Mouse (Mus musculus): ENCODE measurements around the gene Pcca. TPM values are rescaled to one million over a fixed set of nuclear protein-coding genes. Genes with fewer than 3 reads are reported as not detected.

Pcca gene
- polyA plus RNA-seq, 1 experiment = 4.8 TPM

DNA sequence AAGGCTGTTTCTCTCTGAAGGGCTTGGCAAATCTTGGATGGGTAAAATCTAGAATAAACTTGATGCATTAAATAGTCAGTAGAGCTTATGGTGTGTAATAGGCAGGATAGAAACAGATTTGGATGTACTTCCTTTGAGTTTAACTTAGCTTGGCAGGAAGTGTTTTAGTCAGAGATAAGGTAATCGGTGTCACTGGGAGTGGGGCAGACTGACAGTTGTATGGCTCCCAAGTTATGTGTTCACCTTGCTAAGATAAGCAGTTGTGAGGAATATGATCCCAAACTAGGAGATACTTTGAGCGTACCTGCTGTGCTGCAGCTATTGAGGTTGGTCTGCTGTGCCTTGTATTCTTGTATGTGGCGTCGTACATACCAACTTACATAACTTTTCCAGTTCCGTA, 232.3 kb downstream of the Pcca start:
- H3K36me3 ChIP-seq (ENCODE audit: control insufficient read depth, insufficient read depth, low read length) = no peaks in the 10 kb centered on the region
- no peaks in the 10 kb centered on the region for H3K4me1 ChIP-seq (ENCODE audit: control insufficient read depth, insufficient read depth, insufficient read length)
- DNase-seq (ENCODE audit: low read depth in 1 of 2, low spot score in 2 of 2) = no peak
- H3K27ac ChIP-seq (ENCODE audit: insufficient read depth, low read length) = no peak overlapping the region
- H3K27me3 ChIP-seq (ENCODE audit: control insufficient read depth, insufficient read depth, low read length) = no peaks in the 10 kb centered on the region
- 78% methylated on average over 5 of the region's 5 CpGs for WGBS
- no peak for TF ChIP-seq POLR2A (IDR thresholded peaks at IDR 0.05; ENCODE audit: low read depth, low read length)
- TF ChIP-seq CTCF (IDR thresholded peaks at IDR 0.05; ENCODE audit: extremely low read depth, insufficient read depth, insufficient read length, insufficient replicate concordance) = no peak
- H3K4me3 ChIP-seq (ENCODE audit: extremely low read depth, insufficient read depth, insufficient read length) = no peak overlapping the region

DNA sequence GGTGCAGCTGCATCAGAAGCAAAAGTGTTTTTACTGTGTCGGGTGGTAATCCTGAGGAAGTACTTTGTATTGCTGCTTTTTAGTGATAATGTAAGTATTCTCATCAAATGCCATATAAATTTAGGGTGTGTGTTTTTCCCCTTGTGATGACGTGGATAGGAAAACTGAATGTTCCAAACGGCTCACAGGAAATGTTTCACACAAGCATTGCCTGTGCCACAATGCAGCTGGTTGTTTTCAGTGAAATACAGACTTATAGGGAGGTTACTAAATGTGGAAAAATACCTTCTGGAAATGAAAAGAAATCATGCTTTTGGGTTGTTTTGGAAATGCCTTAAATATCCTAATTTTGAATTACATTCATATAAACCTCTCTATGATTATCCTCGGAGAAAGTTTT, 250.6 kb downstream of the Pcca start:
- no peak for DNase-seq (ENCODE audit: low read depth in 1 of 2, low spot score in 2 of 2)
- 47% methylated on average over 4 of the region's 4 CpGs for WGBS
- TF ChIP-seq CTCF (IDR thresholded peaks at IDR 0.05; ENCODE audit: extremely low read depth, insufficient read depth, insufficient read length, insufficient replicate concordance) = no peak
- TF ChIP-seq POLR2A (IDR thresholded peaks at IDR 0.05; ENCODE audit: low read depth, low read length) = no peak

DNA sequence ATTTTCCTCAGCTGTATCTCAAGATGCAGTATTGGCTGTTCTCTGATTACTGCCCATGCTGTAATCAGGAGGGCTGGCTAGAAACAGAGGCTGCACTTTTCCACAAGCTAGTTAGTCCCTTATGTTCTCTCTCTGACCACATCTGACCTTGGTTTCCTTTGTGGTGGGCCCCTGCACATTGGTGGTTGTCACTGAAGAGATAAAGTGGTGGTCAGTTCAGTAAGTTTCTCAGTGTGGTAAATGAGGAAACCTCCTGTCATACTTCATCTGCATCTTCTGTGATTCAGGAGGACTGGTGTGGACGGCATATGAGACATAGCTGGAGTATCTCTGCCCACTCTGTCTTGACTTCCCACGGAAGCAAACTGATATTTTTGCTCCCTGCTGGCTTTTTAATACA, 254.1 kb downstream of the Pcca start:
- H3K4me1 ChIP-seq (ENCODE audit: control insufficient read depth, insufficient read depth, insufficient read length) = no peaks in the 10 kb centered on the region; the same call in 1 of the 2 replicates

More for the DNA sequence above, 250.6 kb downstream of the Pcca start:
- Histone ChIP-seq H3K36me3 (ENCODE audit: control insufficient read depth, insufficient read depth, low read length) (no peaks in the 10 kb centered on the region), H3K4me3 (ENCODE audit: extremely low read depth, insufficient read depth, insufficient read length) (no peak overlapping the region), H3K27me3 (ENCODE audit: control insufficient read depth, insufficient read depth, low read length) (no peaks in the 10 kb centered on the region), H3K27ac (ENCODE audit: insufficient read depth, low read length) (no peak overlapping the region), H3K4me1 (ENCODE audit: control insufficient read depth, insufficient read depth, insufficient read length) (no peaks in the 10 kb centered on the region; the same call in 1 of the 2 replicates)

DNA sequence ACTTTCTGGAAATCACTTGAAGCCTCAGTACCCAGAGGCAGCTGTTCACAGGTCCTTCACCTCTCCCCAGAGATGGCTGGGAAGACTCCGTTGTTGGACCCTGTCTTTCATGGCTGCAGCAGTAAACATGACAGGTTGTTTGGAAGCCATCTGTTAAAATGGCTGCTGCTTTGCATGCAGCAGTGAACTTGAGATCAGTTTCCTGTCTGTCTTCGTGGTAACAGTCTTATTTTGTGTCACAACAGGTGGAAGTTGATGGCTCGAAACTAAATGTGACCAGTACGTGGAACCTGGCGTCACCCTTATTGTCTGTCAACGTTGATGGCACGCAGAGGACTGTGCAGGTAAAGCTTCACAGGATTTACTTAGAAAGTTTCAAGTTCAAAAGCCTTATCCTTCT, 256.0 kb downstream of the Pcca start:
- no peak overlapping the region for H3K4me3 ChIP-seq (ENCODE audit: extremely low read depth, insufficient read depth, insufficient read length)
- 66% methylated on average over 7 of the region's 7 CpGs for WGBS

More for the DNA sequence above, 254.1 kb downstream of the Pcca start:
- Histone ChIP-seq H3K36me3 (ENCODE audit: control insufficient read depth, insufficient read depth, low read length) (no peaks in the 10 kb centered on the region), H3K4me3 (ENCODE audit: extremely low read depth, insufficient read depth, insufficient read length) (no peak overlapping the region), H3K27ac (ENCODE audit: insufficient read depth, low read length) (no peak overlapping the region), H3K27me3 (ENCODE audit: control insufficient read depth, insufficient read depth, low read length) (no peaks in the 10 kb centered on the region)
- no peak for DNase-seq (ENCODE audit: low read depth in 1 of 2, low spot score in 2 of 2)
- 42% methylated on average over 2 of the region's 2 CpGs for WGBS
- TF ChIP-seq CTCF (IDR thresholded peaks at IDR 0.05; ENCODE audit: extremely low read depth, insufficient read depth, insufficient read length, insufficient replicate concordance) (no peak), POLR2A (IDR thresholded peaks at IDR 0.05; ENCODE audit: low read depth, low read length) (no peak)

DNA sequence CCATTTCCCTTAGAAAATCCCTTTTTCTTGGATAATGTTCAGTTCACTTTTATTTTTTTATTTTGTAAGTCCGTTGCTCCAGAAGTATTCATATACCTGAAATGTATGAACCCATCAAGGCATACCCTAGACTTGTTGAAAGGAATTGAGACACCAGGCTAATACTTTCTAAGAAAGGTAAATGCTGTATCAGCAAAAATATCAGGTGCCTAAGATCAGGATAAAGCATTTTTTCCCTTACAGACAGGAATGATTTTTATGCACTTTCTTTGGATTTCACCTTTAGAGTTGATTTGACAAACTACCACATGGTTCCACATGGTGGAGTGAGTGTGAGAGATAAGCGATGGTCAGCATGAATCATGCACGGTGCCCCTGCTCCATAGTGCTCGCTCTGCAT, 259.2 kb downstream of the Pcca start:
- TF ChIP-seq CTCF (IDR thresholded peaks at IDR 0.05; ENCODE audit: extremely low read depth, insufficient read depth, insufficient read length, insufficient replicate concordance) (no peak), POLR2A (IDR thresholded peaks at IDR 0.05; ENCODE audit: low read depth, low read length) (no peak)
- Histone ChIP-seq H3K36me3 (ENCODE audit: control insufficient read depth, insufficient read depth, low read length) (no peaks in the 10 kb centered on the region), H3K27ac (ENCODE audit: insufficient read depth, low read length) (no peak overlapping the region), H3K4me3 (ENCODE audit: extremely low read depth, insufficient read depth, insufficient read length) (no peak overlapping the region), H3K4me1 (ENCODE audit: control insufficient read depth, insufficient read depth, insufficient read length) (no peaks in the 10 kb centered on the region; the same call in 1 of the 2 replicates), H3K27me3 (ENCODE audit: control insufficient read depth, insufficient read depth, low read length) (no peaks in the 10 kb centered on the region)
- WGBS = 95% methylated on average over 4 of the region's 4 CpGs
- DNase-seq (ENCODE audit: low read depth in 1 of 2, low spot score in 2 of 2) = no peak

More for the DNA sequence above, 256.0 kb downstream of the Pcca start:
- no peaks in the 10 kb centered on the region for H3K36me3 ChIP-seq (ENCODE audit: control insufficient read depth, insufficient read depth, low read length)
- no peaks in the 10 kb centered on the region for H3K27me3 ChIP-seq (ENCODE audit: control insufficient read depth, insufficient read depth, low read length)
- no peaks in the 10 kb centered on the region; the same call in 1 of the 2 replicates for H3K4me1 ChIP-seq (ENCODE audit: control insufficient read depth, insufficient read depth, insufficient read length)
- peak in 1 of 2 experiments; percentile 3 for DNase-seq (ENCODE audit: low read depth in 1 of 2, low spot score in 2 of 2)
- H3K27ac ChIP-seq (ENCODE audit: insufficient read depth, low read length) = no peak overlapping the region
- no peak for TF ChIP-seq POLR2A (IDR thresholded peaks at IDR 0.05; ENCODE audit: low read depth, low read length)
- no peak for TF ChIP-seq CTCF (IDR thresholded peaks at IDR 0.05; ENCODE audit: extremely low read depth, insufficient read depth, insufficient read length, insufficient replicate concordance)

DNA sequence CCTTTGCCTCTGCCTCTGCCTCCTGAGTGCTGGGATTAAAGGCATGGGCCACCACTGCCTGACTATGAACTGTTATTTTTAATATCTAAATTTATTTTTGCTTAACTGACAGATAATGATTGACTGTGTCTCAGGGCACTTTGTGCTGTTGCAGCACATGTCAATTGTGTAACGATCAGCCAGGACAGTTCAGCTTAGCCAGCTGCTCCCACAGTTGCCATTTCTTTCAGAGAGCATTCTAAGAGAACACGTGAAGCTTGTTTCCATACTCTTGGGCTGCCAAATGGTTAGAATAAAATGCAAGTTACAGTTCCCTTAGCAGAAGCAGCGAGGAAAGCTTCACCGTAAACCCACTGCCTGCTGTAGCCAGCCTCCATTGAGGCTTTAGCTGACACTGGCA, 266.2 kb downstream of the Pcca start:
- no peaks in the 10 kb centered on the region for H3K27me3 ChIP-seq (ENCODE audit: control insufficient read depth, insufficient read depth, low read length)
- no peak overlapping the region for H3K27ac ChIP-seq (ENCODE audit: insufficient read depth, low read length)
- no peak overlapping the region for H3K4me3 ChIP-seq (ENCODE audit: extremely low read depth, insufficient read depth, insufficient read length)
- no peak for TF ChIP-seq POLR2A (IDR thresholded peaks at IDR 0.05; ENCODE audit: low read depth, low read length)
- no peak for TF ChIP-seq CTCF (IDR thresholded peaks at IDR 0.05; ENCODE audit: extremely low read depth, insufficient read depth, insufficient read length, insufficient replicate concordance)
- DNase-seq (ENCODE audit: low read depth in 1 of 2, low spot score in 2 of 2) = no peak
- H3K4me1 ChIP-seq (ENCODE audit: control insufficient read depth, insufficient read depth, insufficient read length) = no peaks in the 10 kb centered on the region
- no peaks in the 10 kb centered on the region for H3K36me3 ChIP-seq (ENCODE audit: control insufficient read depth, insufficient read depth, low read length)
- 93% methylated on average over 4 of the region's 4 CpGs for WGBS

DNA sequence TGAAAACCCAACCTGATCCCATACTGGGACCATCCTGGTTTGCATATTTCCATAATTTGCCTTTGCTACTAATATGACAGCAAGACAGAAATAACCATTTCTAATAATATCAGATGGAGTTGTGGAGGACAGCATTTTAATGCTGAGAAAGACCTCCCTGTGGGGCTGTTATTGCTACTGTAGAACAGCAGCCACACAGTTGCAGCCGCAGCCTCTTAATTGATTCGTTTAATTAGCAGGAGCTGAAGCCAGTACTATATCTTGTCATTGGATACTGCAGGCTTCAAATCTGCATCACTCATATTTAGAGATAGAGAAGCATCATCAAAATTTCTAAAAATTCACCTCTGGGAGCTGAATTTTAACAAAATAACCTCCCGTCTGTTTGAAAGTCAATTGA, 286.9 kb downstream of the Pcca start:
- no peak for TF ChIP-seq CTCF (IDR thresholded peaks at IDR 0.05; ENCODE audit: extremely low read depth, insufficient read depth, insufficient read length, insufficient replicate concordance)
- TF ChIP-seq POLR2A (IDR thresholded peaks at IDR 0.05; ENCODE audit: low read depth, low read length) = no peak
- 94% methylated on average over 3 of the region's 3 CpGs for WGBS
- DNase-seq (ENCODE audit: low read depth in 1 of 2, low spot score in 2 of 2) = no peak
- Histone ChIP-seq H3K4me1 (ENCODE audit: control insufficient read depth, insufficient read depth, insufficient read length) (no peaks in the 10 kb centered on the region), H3K27me3 (ENCODE audit: control insufficient read depth, insufficient read depth, low read length) (no peaks in the 10 kb centered on the region), H3K27ac (ENCODE audit: insufficient read depth, low read length) (no peak overlapping the region), H3K36me3 (ENCODE audit: control insufficient read depth, insufficient read depth, low read length) (no peaks in the 10 kb centered on the region), H3K4me3 (ENCODE audit: extremely low read depth, insufficient read depth, insufficient read length) (no peak overlapping the region)
